Mouse (Mus musculus) ES-Bruce4 (cell line): ENCODE results near the gene Gnb2.

Source experiments
- CTCF ChIP-seq: IDR thresholded peaks from one replicate; pipeline ENCODE4 v1.8.1; 2011; ENCODE audit warnings: low read depth, low read length
- EP300 ChIP-seq: IDR thresholded peaks from 2 replicates; pipeline ENCODE4 v1.6.1; 2011; ENCODE audit warnings: low read depth, low read length; ENCODE audit not compliant: insufficient read depth

- TF ChIP-seq EP300 (no peak), CTCF (no peak)
These were observed 33.1 kb downstream of the Gnb2 start for GRCm38 (mm10) chr5:137500186-137500585.
